In genomic region chr1:51479027-51479329, GRCm38 (mm10) we compare ENCODE assay signal across 8 mouse cellular contexts. TPM values are rescaled to one million over a fixed set of nuclear protein-coding genes. Genes with fewer than 3 reads are reported as not detected.
DNase-seq lines count a peak whose midpoint lies in the region; ATAC-seq and TF ChIP-seq lines count a peak whose summit lies in the region.

No protein-coding gene starts in this region.

- H3K27me3 ChIP-seq in lung, postnatal 0 days (replicated peaks; ENCODE audit: insufficient read depth, low read length), result no peaks in the 10 kb centered on the region
- H3K27me3 ChIP-seq in limb, embryonic 14.5 days (ENCODE audit: control insufficient read depth, insufficient read depth, low read length), result no peaks in the 10 kb centered on the region
- H3K27me3 ChIP-seq in stomach, embryonic 16.5 days (ENCODE audit: control insufficient read depth, insufficient read depth, low read length), result no peaks in the 10 kb centered on the region

- H3K4me2 ChIP-seq in lung, postnatal 0 days (replicated peaks; ENCODE audit: low read depth, low read length), result peak overlapping the region; percentile 62
- H3K4me2 ChIP-seq in limb, embryonic 14.5 days (replicated peaks; ENCODE audit: low read depth, low read length, severe bottlenecking), result peak overlapping the region; percentile 98
- H3K4me2 ChIP-seq in stomach, embryonic 16.5 days (ENCODE audit: low read depth, low read length), result peak overlapping the region; percentile 62

- DNase-seq in CD4-positive, CD25-positive, alpha-beta regulatory T cell, adult 2 months (ENCODE audit: low read depth, low spot score), result peak; percentile 9
- no peak for DNase-seq in lung, postnatal 0 days (ENCODE audit: low spot score)
- no peak for DNase-seq in lung, adult 18-20 months
- DNase-seq in limb, embryonic 14.5 days (ENCODE audit: low spot score), result no peak
- no peak for DNase-seq in right cerebral cortex, adult 18-20 months
- DNase-seq in frontal cortex, adult 2 months (ENCODE audit: extremely low spot score in 1 of 2, low spot score in 1 of 2), result no peak

- peak overlapping the region; percentile 70 for H3K4me3 ChIP-seq in lung, postnatal 0 days (ENCODE audit: low read depth, low read length)
- peak overlapping the region; percentile 71 for H3K4me3 ChIP-seq in limb, embryonic 14.5 days (replicated peaks; ENCODE audit: low read length)
- peak overlapping the region; percentile 82 for H3K4me3 ChIP-seq in stomach, embryonic 16.5 days (replicated peaks; ENCODE audit: low read length)

- no peaks in the 10 kb centered on the region for H3K9me3 ChIP-seq in lung, postnatal 0 days (ENCODE audit: low read length)
- no peaks in the 10 kb centered on the region for H3K9me3 ChIP-seq in limb, embryonic 14.5 days (ENCODE audit: control insufficient read depth, low read length)
- no peaks in the 10 kb centered on the region for H3K9me3 ChIP-seq in stomach, embryonic 16.5 days (replicated peaks; ENCODE audit: control insufficient read depth, low read length)

- H3K27ac ChIP-seq in lung, postnatal 0 days (ENCODE audit: low read length), result peak overlapping the region; percentile 92
- no peak overlapping the region for H3K27ac ChIP-seq in limb, embryonic 14.5 days (replicated peaks; ENCODE audit: low read depth, low read length)
- peak overlapping the region; percentile 92 for H3K27ac ChIP-seq in stomach, embryonic 16.5 days (ENCODE audit: low read length)

- TF ChIP-seq EP300 in lung, postnatal 0 days (IDR thresholded peaks at IDR 0.05), result no peak

- WGBS in lung, postnatal 0 days, result 79% methylated on average over 1 of the region's 1 CpGs
- WGBS in limb, embryonic 14.5 days, result 33% methylated on average over 1 of the region's 1 CpGs
- WGBS in stomach, embryonic 16.5 days, result 75% methylated on average over 1 of the region's 1 CpGs

- H3K36me3 ChIP-seq in lung, postnatal 0 days (ENCODE audit: insufficient read depth, low read length), result no peaks in the 10 kb centered on the region
- H3K36me3 ChIP-seq in limb, embryonic 14.5 days (ENCODE audit: control insufficient read depth, insufficient read depth, low read length), result no peaks in the 10 kb centered on the region
- H3K36me3 ChIP-seq in stomach, embryonic 16.5 days (ENCODE audit: control insufficient read depth, insufficient read depth, low read length), result peaks cover 4% of the 10 kb centered on the region

- no peak for TF ChIP-seq CTCF in lung, postnatal 0 days (IDR thresholded peaks at IDR 0.05)

- no peaks in the 10 kb centered on the region; the same call in 1 of the 2 replicates for H3K4me1 ChIP-seq in lung, postnatal 0 days (ENCODE audit: insufficient read depth, low read depth, low read length)
- H3K4me1 ChIP-seq in limb, embryonic 14.5 days (ENCODE audit: control insufficient read depth, insufficient read depth, low read length), result no peaks in the 10 kb centered on the region
- no peaks in the 10 kb centered on the region for H3K4me1 ChIP-seq in stomach, embryonic 16.5 days (ENCODE audit: control insufficient read depth, insufficient read depth, low read length)

- H3K9ac ChIP-seq in lung, postnatal 0 days (replicated peaks; ENCODE audit: low read depth), result peak overlapping the region; percentile 73
- 0 out of 2 replicates have a peak overlapping the region, but pooled peaks have one; percentile 54 for H3K9ac ChIP-seq in limb, embryonic 14.5 days (ENCODE audit: low read depth, low read length, severe bottlenecking)
- H3K9ac ChIP-seq in stomach, embryonic 16.5 days (ENCODE audit: low read length), result peak overlapping the region; percentile 90

- no peak for ATAC-seq in CD4-positive, CD25-positive, alpha-beta regulatory T cell, adult 4 months
- ATAC-seq in lung, postnatal 0 days, result no peak
- ATAC-seq in limb, embryonic 14.5 days (ENCODE audit: low FRiP score, low read depth), result no peak
- no peak for ATAC-seq in stomach, embryonic 16.5 days (ENCODE audit: insufficient read depth, low FRiP score)

- no peak for TF ChIP-seq POLR2A in limb, embryonic 14.5 days (IDR thresholded peaks at IDR 0.05; ENCODE audit: borderline replicate concordance, extremely low read depth, insufficient read depth, insufficient read length)

RNA-seq across cellular contexts. Expression of gene Nabp1, which starts 0.8 kb away (rescaled TPM):
- 10 to 100 TPM; 36.8 to 37.5 TPM for polyA plus RNA-seq in CD4-positive, CD25-positive, alpha-beta regulatory T cell, adult 4 months (2017; shearing (Covaris generic))
- polyA plus RNA-seq in lung, postnatal 0 days (2015; fragmentation: Nextera tagmentation; extraction: Ambion mirVana), result 20.0 and 25.0 TPM in 2 replicates
- 5.4 and 7.0 TPM in 2 replicates for polyA plus RNA-seq in limb, embryonic 14.5 days (2012; rRNA removed)
- polyA plus RNA-seq in limb, embryonic 14.5 days (2014; fragmentation: Nextera tagmentation; extraction: Ambion mirVana), result 8.6 and 8.8 TPM in 2 replicates
- polyA plus RNA-seq in stomach, embryonic 16.5 days (2015; fragmentation: Nextera tagmentation; extraction: Ambion mirVana), result 23.0 and 24.3 TPM in 2 replicates
- 12.4 and 14.7 TPM in 2 replicates for polyA plus RNA-seq in frontal cortex, adult 2 months (2012; rRNA removed)
